Comparison of ENCODE assay signal across 32 mouse cellular contexts in genomic region chr9:53754801-53755200, GRCm38 (mm10). TPM values are rescaled to one million over a fixed set of nuclear protein-coding genes. Genes with fewer than 3 reads are reported as not detected.
"Had no signal": no experiment of that assay in that cellular context is flagged by ENCODE, and none has a peak within 500 bp of the region (broad histone marks: within the 10 kb centered on the region; RNA-seq: fewer than 3 reads in every experiment).

No protein-coding gene starts in this region.

- DNase-seq: left cerebral cortex, postnatal 4 days; liver, embryonic 13.5 days; liver, postnatal 0 days; lung, adult 18-20 months; lung, adult 2 months; lung, embryonic 14.5 days; lung, postnatal 10 days; lung, postnatal 14 days; lung, postnatal 36 days; lung, postnatal 4 days; midbrain, embryonic 14.5 days had no signal

- H3K4me2 ChIP-seq: limb, embryonic 13.5 days; limb, embryonic 15.5 days; liver, embryonic 11.5 days; liver, embryonic 12.5 days; liver, embryonic 13.5 days; liver, embryonic 15.5 days; lung, embryonic 14.5 days; lung, embryonic 15.5 days; midbrain, embryonic 11.5 days; midbrain, embryonic 12.5 days; midbrain, embryonic 13.5 days; midbrain, embryonic 15.5 days; neural tube, embryonic 12.5 days had no signal

- H3K4me3 ChIP-seq: limb, embryonic 10.5 days; limb, embryonic 12.5 days; limb, embryonic 13.5 days; limb, embryonic 15.5 days; liver, embryonic 12.5 days; liver, embryonic 13.5 days; liver, embryonic 15.5 days; lung, embryonic 15.5 days; megakaryocyte, embryonic 14.5 days; midbrain, embryonic 10.5 days; midbrain, embryonic 12.5 days; midbrain, embryonic 13.5 days; midbrain, embryonic 15.5 days; myocyte; neural tube, embryonic 12.5 days had no signal

- ATAC-seq: liver, embryonic 12.5 days; liver, postnatal 0 days; lung, postnatal 0 days; midbrain, embryonic 13.5 days; midbrain, embryonic 15.5 days; midbrain, embryonic 16.5 days had no signal

- H3K27me3 ChIP-seq: limb, embryonic 15.5 days; midbrain, embryonic 12.5 days; neural tube, embryonic 12.5 days had no signal

- H3K9me3 ChIP-seq: limb, embryonic 10.5 days; limb, embryonic 12.5 days; limb, embryonic 13.5 days; limb, embryonic 15.5 days; liver, embryonic 12.5 days; liver, embryonic 13.5 days; liver, embryonic 15.5 days; lung, embryonic 15.5 days; megakaryocyte, embryonic 14.5 days; midbrain, embryonic 10.5 days; midbrain, embryonic 12.5 days; midbrain, embryonic 13.5 days; midbrain, embryonic 15.5 days; neural tube, embryonic 12.5 days had no signal

- H3K9ac ChIP-seq: limb, embryonic 12.5 days; limb, embryonic 13.5 days; limb, embryonic 15.5 days; liver, embryonic 12.5 days; liver, embryonic 13.5 days; liver, embryonic 14.5 days; liver, embryonic 15.5 days; liver, postnatal 0 days; lung, embryonic 14.5 days; lung, embryonic 15.5 days; midbrain, embryonic 12.5 days; midbrain, embryonic 13.5 days; midbrain, embryonic 15.5 days; neural tube, embryonic 12.5 days had no signal

- H3K4me1 ChIP-seq: limb, embryonic 10.5 days; limb, embryonic 12.5 days; limb, embryonic 13.5 days; limb, embryonic 15.5 days; liver, embryonic 12.5 days; liver, embryonic 13.5 days; liver, embryonic 15.5 days; lung, embryonic 15.5 days; midbrain, embryonic 10.5 days; midbrain, embryonic 12.5 days; midbrain, embryonic 13.5 days; midbrain, embryonic 15.5 days; neural tube, embryonic 12.5 days had no signal

- H3K36me3 ChIP-seq: limb, embryonic 10.5 days; limb, embryonic 12.5 days; limb, embryonic 13.5 days; limb, embryonic 15.5 days; liver, embryonic 12.5 days; liver, embryonic 13.5 days; liver, embryonic 15.5 days; lung, embryonic 15.5 days; midbrain, embryonic 10.5 days; midbrain, embryonic 12.5 days; midbrain, embryonic 13.5 days; midbrain, embryonic 15.5 days; neural tube, embryonic 12.5 days had no signal

- H3K27ac ChIP-seq: limb, embryonic 10.5 days; limb, embryonic 12.5 days; limb, embryonic 13.5 days; limb, embryonic 15.5 days; liver, embryonic 12.5 days; liver, embryonic 13.5 days; liver, embryonic 14.5 days; liver, embryonic 15.5 days; lung, embryonic 15.5 days; macrophage; midbrain, embryonic 10.5 days; midbrain, embryonic 12.5 days; midbrain, embryonic 13.5 days; midbrain, embryonic 15.5 days; neural tube, embryonic 12.5 days had no signal

RNA-seq across cellular contexts. Expression of gene Slc35f2, which starts 16.5 kb away (rescaled TPM):
- polyA plus RNA-seq: macrophage had no signal

RNA-seq across cellular contexts. Expression of gene Rab39, which starts 48.8 kb away (rescaled TPM):
- total RNA-seq: megakaryocyte-erythroid progenitor cell, adult 5-6 weeks had no signal
- polyA plus RNA-seq: myocyte had no signal
